Mouse (Mus musculus) urinary bladder, postnatal 36 days (tissue): ENCODE measurements around the gene Sval2.

Source experiments
- DNase-seq, 2 experiments: peaks; one replicate each; pipeline ENCODE4 v3.0.0; 2022; ENCODE audit warnings: low spot score in 2 of 2, mixed read lengths in 1 of 2

The Sval2 gene

DNA sequence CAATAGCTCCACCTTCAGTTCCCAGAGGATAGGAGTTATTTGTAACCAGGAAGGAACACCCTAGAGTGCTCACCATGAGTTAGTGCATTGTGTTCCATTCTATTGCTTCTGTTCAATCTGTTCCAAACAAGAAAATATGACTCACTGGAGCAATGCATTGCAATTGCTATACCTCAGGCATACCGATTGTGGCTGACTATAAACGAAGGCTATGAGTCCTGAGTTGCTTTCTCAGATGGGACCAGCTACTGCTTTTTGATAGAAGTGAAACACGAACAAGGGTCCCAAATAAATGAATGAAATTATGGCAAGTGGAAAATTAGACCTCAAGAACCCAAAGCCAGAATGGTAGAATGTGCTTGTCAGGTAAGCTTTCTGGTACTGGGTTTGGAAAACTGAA, at the start of gene Sval2:
TSS of gene Sval2 (plus strand) at position 301 of the 400 bp plus-strand sequence.
- DNase-seq: no peak

DNA sequence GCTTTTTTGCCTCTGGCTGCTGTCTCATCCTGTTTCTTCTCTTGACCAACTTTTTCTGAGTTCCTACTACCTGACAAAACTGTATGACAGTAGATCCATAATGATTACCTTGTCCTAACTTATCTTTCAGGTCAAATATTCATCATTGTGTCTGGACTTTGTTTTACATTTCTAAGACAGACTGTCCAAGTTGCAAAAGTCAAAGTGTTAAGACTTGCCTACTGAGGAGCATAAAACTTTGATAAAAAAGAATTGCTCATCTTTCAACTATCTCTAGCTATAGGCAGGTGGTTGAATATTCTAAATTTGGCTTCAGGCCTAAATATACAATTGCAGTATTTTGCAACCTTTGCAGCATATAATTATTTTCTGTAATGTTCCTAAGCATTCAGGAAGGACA, 28.7 kb upstream of the Sval2 start:
- DNase-seq: no peak

DNA sequence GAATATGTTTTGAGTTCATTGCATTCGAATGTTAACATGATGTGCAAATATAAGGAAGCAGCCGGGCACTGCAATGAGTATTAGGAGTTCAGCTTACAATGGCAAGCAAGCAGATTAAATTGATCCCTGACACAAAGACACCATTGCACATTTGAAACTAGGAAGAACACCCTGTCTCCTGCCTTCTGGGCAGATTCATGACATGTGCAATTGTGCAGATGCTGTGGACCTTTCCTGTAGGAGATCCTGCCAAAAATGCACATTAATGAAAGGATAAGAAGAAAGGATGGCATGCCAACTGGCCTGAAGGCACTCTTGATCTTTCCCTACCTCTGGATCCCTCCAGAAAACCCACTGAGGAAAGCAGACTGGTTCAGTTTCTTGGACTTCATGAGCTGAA, 23.3 kb upstream of the Sval2 start:
- no peak for DNase-seq

GRCm38 (mm10) chr6:41847235-41847634, 5.6 kb upstream of the Sval2 start, which contains the start of gene Pip:
Gene Pip (plus strand): TSS chr6:41847535.
- DNase-seq: no peak

GRCm38 (mm10) chr6:41864038-41864437, 11.2 kb downstream of the Sval2 start:
- no peak for DNase-seq

- no peak for DNase-seq
These were observed 58.8 kb downstream of the Sval2 start for GRCm38 (mm10) chr6:41911625-41912024.
